Mouse (Mus musculus) midbrain, embryonic 15.5 days (tissue): ENCODE measurements around the gene Cfap97d1. TPM values are rescaled to one million over a fixed set of nuclear protein-coding genes. Genes with fewer than 3 reads are reported as not detected.

Experiments used
- ATAC-seq: fragments of 200-750 bp; cut with Nextera tagmentation; replicated peaks from 2 replicates; pipeline ENCODE4 v1.8.0; 2017; ENCODE audit warnings: moderate TSS enrichment
- H3K27ac ChIP-seq: fragments of 300-500 bp; sonication (generic); 2 replicates; pipeline ENCODE4 v1.5.1; 2015; ENCODE audit warnings: mild to moderate bottlenecking, inconsistent platforms
- H3K27me3 ChIP-seq: fragments of 300-500 bp; sonication (generic); replicated peaks from 2 replicates; pipeline ENCODE4 v1.6.1; 2015; ENCODE audit warnings: inconsistent platforms
- H3K36me3 ChIP-seq: fragments of 300-500 bp; sonication (generic); replicated peaks from 2 replicates; pipeline ENCODE4 v1.6.1; 2015; ENCODE audit warnings: inconsistent platforms
- H3K4me1 ChIP-seq: fragments of 300-500 bp; sonication (generic); 2 replicates; pipeline ENCODE4 v1.6.1; 2015; ENCODE audit warnings: inconsistent platforms
- H3K4me2 ChIP-seq: fragments of 300-500 bp; sonication (generic); 2 replicates; pipeline ENCODE4 v1.6.1; 2015; ENCODE audit warnings: inconsistent platforms, mild to moderate bottlenecking, moderate library complexity
- H3K4me3 ChIP-seq: fragments of 300-500 bp; sonication (generic); 2 replicates; pipeline ENCODE4 v1.5.1; 2015; ENCODE audit warnings: mild to moderate bottlenecking, inconsistent platforms
- H3K9ac ChIP-seq: fragments of 300-500 bp; sonication (generic); 2 replicates; pipeline ENCODE4 v1.6.1; 2015; ENCODE audit warnings: mild to moderate bottlenecking, inconsistent platforms
- H3K9me3 ChIP-seq: fragments of 300-500 bp; sonication (generic); 2 replicates; pipeline ENCODE4 v1.6.1; 2016; ENCODE audit warnings: inconsistent platforms
- WGBS: fragments of 180-500 bp; shearing (Covaris S2); methylation state at CpG from one replicate; pipeline ENCODE4 v1.1.7; 2015; ENCODE audit warnings: mixed read lengths; 5-methylcytosine and 5-hydroxymethylcytosine counted together
- polyA plus RNA-seq: library from polyadenylated mRNA; unstranded; fragments of >200 nt; fragmentation: Nextera tagmentation; extraction: Ambion mirVana; gene quantifications from 2 replicates; pipeline ENCODE4 v1.2.1, GENCODE M21; 2015

The Cfap97d1 gene
- polyA plus RNA-seq, 1 experiment from 2014 or later: not detected

DNA sequence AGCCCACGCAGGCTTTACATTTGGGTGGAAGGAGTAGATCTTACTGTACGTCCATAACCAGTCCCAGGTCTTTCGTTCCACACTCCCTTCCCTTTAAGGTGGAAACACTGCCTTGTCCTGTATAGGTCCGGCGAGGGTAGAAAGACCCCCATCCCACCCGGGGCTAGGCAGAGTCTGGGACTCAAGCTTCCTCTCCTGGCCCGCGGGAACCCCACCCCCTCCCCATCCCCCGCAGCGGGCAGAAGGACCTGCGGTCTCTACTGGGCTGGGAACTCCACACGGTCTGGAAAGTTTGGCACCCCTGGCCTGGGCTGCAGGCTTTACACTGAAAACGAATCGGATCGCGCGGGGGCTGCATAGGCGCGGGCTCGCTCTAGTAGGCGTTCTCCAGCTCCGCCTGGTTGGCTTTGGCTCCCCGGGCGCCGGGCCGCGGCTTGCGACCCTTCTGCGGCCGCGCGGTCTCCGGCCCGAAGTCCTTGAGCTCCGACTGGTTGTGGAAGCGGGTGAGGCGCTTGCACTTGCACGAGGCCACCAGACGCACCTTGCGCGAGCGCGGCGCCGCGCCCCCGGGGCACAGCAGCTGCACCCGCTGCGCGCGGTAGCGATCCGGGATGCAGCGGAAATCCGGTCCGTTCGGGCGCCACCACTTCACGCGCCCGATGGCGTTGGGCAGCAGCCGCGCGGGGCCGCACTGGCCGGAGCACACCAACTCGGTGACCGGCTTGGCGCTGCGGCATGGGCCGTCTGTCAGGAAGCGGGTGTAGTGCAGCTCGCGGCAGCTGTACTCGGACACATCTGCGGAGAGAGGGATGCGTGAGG is 20.4 kb upstream of the Cfap97d1 start:
- Histone ChIP-seq H3K4me1 (peaks cover 21% of the 10 kb centered on the region), H3K36me3 (no peaks in the 10 kb centered on the region), H3K27me3 (peaks cover 73% of the 10 kb centered on the region), H3K9me3 (no peaks in the 10 kb centered on the region), H3K4me2 (peak overlapping the region; percentile 95), H3K27ac (no peak overlapping the region), H3K9ac (peak overlapping the region; percentile 56), H3K4me3 (peak overlapping the region; percentile 53)
- under 1% methylated on average over 78 of the region's 78 CpGs for WGBS
- peak; percentile 62; the same call in 1 of the 2 replicates for ATAC-seq

- Histone ChIP-seq H3K4me2 (no peak overlapping the region), H3K9ac (no peak overlapping the region), H3K27me3 (peaks cover 69% of the 10 kb centered on the region), H3K9me3 (no peaks in the 10 kb centered on the region), H3K27ac (no peak overlapping the region), H3K4me3 (no peak overlapping the region), H3K4me1 (peaks cover 21% of the 10 kb centered on the region), H3K36me3 (no peaks in the 10 kb centered on the region)
- ATAC-seq: no peak
- WGBS: 4% methylated on average over 8 of the region's 8 CpGs
Measured at GRCm38 (mm10) chr11:101964647-101965046, 19.4 kb upstream of the Cfap97d1 start.

- no peak overlapping the region for H3K27ac ChIP-seq
- no peak for ATAC-seq
- no peaks in the 10 kb centered on the region for H3K36me3 ChIP-seq
- WGBS: 19% methylated on average over 2 of the region's 2 CpGs
- H3K9ac ChIP-seq: no peak overlapping the region
- H3K4me3 ChIP-seq: no peak overlapping the region
- H3K4me1 ChIP-seq: peaks cover 21% of the 10 kb centered on the region
- peaks cover 62% of the 10 kb centered on the region for H3K27me3 ChIP-seq
- no peak overlapping the region for H3K4me2 ChIP-seq
- no peaks in the 10 kb centered on the region for H3K9me3 ChIP-seq
Measured at GRCm38 (mm10) chr11:101965553-101965952, 18.5 kb upstream of the Cfap97d1 start.

DNA sequence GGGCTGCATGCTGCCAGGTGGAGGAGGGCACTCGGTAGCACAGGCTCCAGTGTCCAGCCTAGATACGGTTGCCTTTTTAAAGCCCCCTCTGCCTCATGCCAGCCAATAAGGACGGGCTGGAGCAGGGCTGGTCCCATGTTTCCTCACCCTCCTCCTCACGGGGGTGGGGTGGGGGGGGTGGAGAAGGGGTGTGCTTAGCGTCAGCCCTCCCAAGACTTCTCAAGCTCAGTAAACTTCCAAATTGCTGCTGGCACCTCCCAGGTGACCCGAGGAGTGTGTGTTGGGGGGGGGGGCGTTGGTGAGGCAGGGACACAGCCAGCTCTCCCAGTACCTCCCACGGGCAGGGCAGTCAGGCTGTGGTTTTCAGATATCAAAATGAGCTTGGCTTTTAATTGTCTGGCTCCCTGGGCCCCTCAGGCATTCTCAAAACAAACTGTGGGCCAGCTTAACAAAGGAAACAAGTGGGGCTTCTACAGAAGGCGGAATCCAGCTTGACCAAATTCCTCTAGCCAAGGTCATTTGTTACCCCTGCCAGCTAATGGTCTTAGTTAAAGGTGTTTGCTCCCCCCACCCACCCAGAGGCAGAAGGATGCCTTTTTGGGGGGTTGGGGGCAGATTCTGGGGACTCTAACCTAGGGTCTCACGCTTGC is 17.0 kb upstream of the Cfap97d1 start, which contains the start of gene Sost:
Sost (minus strand) TSS at position 51 of the 650 bp plus-strand sequence.
- Histone ChIP-seq H3K4me3 (no peak within 1 kb of the TSS), H3K9ac (no peak within 1 kb of the TSS), H3K4me1 (peaks cover 21% of the 10 kb centered on the region), H3K27me3 (peaks cover 46% of the 10 kb centered on the region), H3K9me3 (no peaks in the 10 kb centered on the region), H3K4me2 (no peak within 1 kb of the TSS), H3K36me3 (no peaks in the 10 kb centered on the region), H3K27ac (no peak within 1 kb of the TSS)
- 22% methylated on average over 10 of the region's 10 CpGs for WGBS
- ATAC-seq: no peak

GRCm38 (mm10) chr11:101968311-101968710 is 15.8 kb upstream of the Cfap97d1 start:
- Histone ChIP-seq H3K4me1 (peaks cover 14% of the 10 kb centered on the region), H3K36me3 (no peaks in the 10 kb centered on the region), H3K9ac (no peak overlapping the region), H3K4me2 (no peak overlapping the region), H3K9me3 (no peaks in the 10 kb centered on the region), H3K27ac (no peak overlapping the region), H3K4me3 (no peak overlapping the region), H3K27me3 (peaks cover 35% of the 10 kb centered on the region)
- ATAC-seq: no peak
- WGBS: 21% methylated on average over 7 of the region's 7 CpGs

DNA sequence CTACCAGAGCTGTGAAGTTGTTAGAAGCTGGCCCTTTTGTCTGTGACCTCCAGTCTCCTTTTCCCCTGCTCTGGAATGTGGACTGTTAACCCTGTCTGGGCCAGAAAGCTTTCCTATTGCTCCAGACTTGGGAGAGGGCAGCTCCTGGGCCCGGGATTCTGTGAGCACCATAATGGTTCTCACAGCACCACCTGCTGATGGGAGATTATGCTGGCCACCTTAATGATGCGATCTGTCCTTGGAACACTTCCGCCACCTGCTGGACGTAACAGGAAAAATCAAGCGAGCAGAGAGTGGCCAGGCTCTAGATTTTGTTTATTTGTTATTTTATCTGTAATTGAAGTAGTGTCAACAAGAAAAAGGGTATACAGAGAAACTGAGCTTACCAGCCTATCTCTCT is 15.3 kb upstream of the Cfap97d1 start:
- Histone ChIP-seq H3K27me3 (peaks cover 30% of the 10 kb centered on the region), H3K27ac (no peak overlapping the region), H3K36me3 (no peaks in the 10 kb centered on the region), H3K9ac (no peak overlapping the region), H3K4me1 (peaks cover 9% of the 10 kb centered on the region), H3K4me3 (no peak overlapping the region), H3K4me2 (no peak overlapping the region), H3K9me3 (no peaks in the 10 kb centered on the region)
- peak; percentile 45 for ATAC-seq
- 0% methylated on average over 5 of the region's 5 CpGs for WGBS

GRCm38 (mm10) chr11:101969835-101970234 is 14.2 kb upstream of the Cfap97d1 start:
- Histone ChIP-seq H3K4me1 (no peaks in the 10 kb centered on the region; the same call in 1 of the 2 replicates), H3K36me3 (no peaks in the 10 kb centered on the region), H3K9me3 (no peaks in the 10 kb centered on the region), H3K9ac (no peak overlapping the region), H3K4me2 (no peak overlapping the region), H3K27ac (no peak overlapping the region), H3K4me3 (no peak overlapping the region), H3K27me3 (peaks cover 19% of the 10 kb centered on the region)
- WGBS: 85% methylated on average over 13 of the region's 13 CpGs
- ATAC-seq: no peak

DNA sequence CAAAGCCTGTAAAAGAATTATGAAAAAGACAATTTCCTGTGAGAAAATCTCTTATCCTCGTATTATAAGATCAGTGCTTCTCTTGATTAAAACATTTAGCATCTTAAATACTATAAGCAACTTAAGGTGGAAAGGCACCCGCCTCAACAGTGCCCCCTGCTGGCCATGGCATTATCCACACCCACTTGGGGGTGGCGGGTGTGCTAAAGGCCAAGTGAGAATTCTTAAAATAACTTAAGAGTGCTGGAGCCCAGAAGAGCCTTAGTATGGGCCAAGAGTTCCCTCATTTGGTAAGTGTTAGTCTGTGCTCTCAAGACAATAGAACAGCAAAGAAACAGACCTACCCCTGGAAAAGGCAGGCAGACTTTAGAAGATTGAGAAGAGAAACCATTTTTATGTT is 12.7 kb upstream of the Cfap97d1 start:
- Histone ChIP-seq H3K4me3 (no peak overlapping the region), H3K4me2 (no peak overlapping the region), H3K27me3 (peaks cover 5% of the 10 kb centered on the region), H3K36me3 (no peaks in the 10 kb centered on the region), H3K27ac (no peak overlapping the region), H3K9ac (no peak overlapping the region), H3K4me1 (no peaks in the 10 kb centered on the region; the same call in 1 of the 2 replicates), H3K9me3 (no peaks in the 10 kb centered on the region)
- ATAC-seq: no peak
- WGBS: 45% methylated on average over 3 of the region's 3 CpGs

DNA sequence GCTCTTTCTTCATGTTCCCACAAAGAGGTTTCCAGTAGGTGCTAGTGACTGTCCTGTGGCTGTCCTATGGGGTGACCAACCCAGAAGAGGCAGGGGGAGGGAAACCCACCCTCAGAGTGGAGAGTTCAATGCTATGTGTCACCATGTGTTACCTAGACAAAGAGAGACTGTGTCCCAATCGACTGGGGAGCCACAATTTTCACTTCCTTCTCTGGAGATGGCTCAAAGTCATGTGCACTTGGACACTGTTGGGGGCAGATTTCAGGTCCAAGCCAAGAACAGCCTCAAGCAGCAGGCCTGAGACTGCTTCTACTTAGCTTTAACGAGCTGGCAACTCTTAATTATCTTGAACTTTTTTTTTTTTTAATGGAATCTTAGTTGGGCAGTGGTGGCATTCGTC is 12.0 kb upstream of the Cfap97d1 start:
- Histone ChIP-seq H3K4me2 (no peak overlapping the region), H3K9me3 (no peaks in the 10 kb centered on the region), H3K27me3 (no peaks in the 10 kb centered on the region), H3K9ac (no peak overlapping the region), H3K4me3 (no peak overlapping the region), H3K36me3 (no peaks in the 10 kb centered on the region), H3K4me1 (no peaks in the 10 kb centered on the region; the same call in 1 of the 2 replicates), H3K27ac (no peak overlapping the region)
- WGBS: 74% methylated on average over 3 of the region's 3 CpGs
- no peak for ATAC-seq

DNA sequence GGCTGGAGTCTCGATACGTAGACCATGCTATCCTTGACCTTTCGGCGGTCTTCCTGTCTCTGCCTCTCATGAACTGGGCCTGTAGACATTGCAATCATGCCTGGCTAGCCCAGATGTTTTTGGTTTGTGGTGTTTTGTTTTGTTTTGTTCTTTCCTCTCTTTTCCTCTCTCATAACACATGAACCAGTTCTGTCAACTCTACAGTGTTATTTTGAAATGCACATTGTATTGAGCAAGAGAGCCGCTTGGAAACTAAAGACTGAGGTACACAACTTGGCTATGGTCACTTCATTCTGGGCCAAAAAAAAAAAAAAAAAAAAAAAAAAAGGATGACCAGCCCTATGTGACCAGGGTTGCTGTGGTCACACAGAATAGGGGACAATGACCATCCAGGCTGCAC is 11.4 kb upstream of the Cfap97d1 start:
- H3K4me1 ChIP-seq: no peaks in the 10 kb centered on the region; the same call in 1 of the 2 replicates
- no peak overlapping the region for H3K9ac ChIP-seq
- no peak overlapping the region for H3K4me2 ChIP-seq
- ATAC-seq: no peak
- H3K4me3 ChIP-seq: no peak overlapping the region
- WGBS: 94% methylated on average over 5 of the region's 5 CpGs
- H3K27ac ChIP-seq: no peak overlapping the region
- no peaks in the 10 kb centered on the region for H3K27me3 ChIP-seq
- H3K9me3 ChIP-seq: no peaks in the 10 kb centered on the region
- no peaks in the 10 kb centered on the region for H3K36me3 ChIP-seq

DNA sequence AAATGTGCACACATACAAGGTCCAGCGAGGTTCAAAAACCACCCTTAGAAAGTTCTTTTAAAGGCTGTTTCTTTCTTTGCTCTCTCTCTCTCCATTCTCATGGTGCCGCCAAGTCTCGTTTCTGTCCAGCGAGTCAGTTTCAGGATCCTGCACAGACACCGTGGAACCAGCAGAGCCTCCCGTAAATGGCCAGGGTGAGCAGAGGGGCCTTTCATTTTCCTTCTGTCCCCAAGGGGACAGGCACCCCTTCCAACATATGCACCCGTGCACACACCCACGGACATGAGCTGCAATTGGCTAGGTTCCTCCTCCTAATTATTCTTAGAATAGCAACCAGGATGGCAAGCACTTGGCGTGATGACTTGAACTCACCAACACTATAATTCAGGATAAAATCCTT is 10.6 kb upstream of the Cfap97d1 start:
- Histone ChIP-seq H3K27me3 (no peaks in the 10 kb centered on the region), H3K9ac (no peak overlapping the region), H3K4me3 (no peak overlapping the region), H3K4me1 (no peaks in the 10 kb centered on the region; the same call in 1 of the 2 replicates), H3K36me3 (no peaks in the 10 kb centered on the region), H3K9me3 (no peaks in the 10 kb centered on the region), H3K27ac (no peak overlapping the region), H3K4me2 (no peak overlapping the region)
- ATAC-seq: no peak
- 77% methylated on average over 9 of the region's 9 CpGs for WGBS

- no peak overlapping the region for H3K4me3 ChIP-seq
- no peak overlapping the region for H3K9ac ChIP-seq
- H3K27ac ChIP-seq: no peak overlapping the region
- ATAC-seq: no peak
- H3K36me3 ChIP-seq: no peaks in the 10 kb centered on the region
- H3K4me2 ChIP-seq: no peak overlapping the region
- 67% methylated on average over 6 of the region's 6 CpGs for WGBS
- no peaks in the 10 kb centered on the region for H3K27me3 ChIP-seq
- no peaks in the 10 kb centered on the region for H3K9me3 ChIP-seq
- no peaks in the 10 kb centered on the region for H3K4me1 ChIP-seq
Measured at GRCm38 (mm10) chr11:101974181-101974580, 9.9 kb upstream of the Cfap97d1 start.
